Mouse (Mus musculus): ENCODE measurements around the gene Hikeshi. TPM values are rescaled to one million over a fixed set of nuclear protein-coding genes. Genes with fewer than 3 reads are reported as not detected.
A peak's percentile ranks its signal among the peaks of the same experiment; 100 is the strongest.

Hikeshi gene
- polyA plus RNA-seq, 1 experiment, result 23.9 TPM

- WGBS, result 1% methylated on average over 23 of the region's 23 CpGs
- peaks cover 4% of the 10 kb centered on the region; the same call in 1 of the 2 replicates for H3K4me1 ChIP-seq (ENCODE audit: control insufficient read depth, insufficient read depth, insufficient read length, low read length)
- peak overlapping the region; percentile 98 for H3K4me3 ChIP-seq (ENCODE audit: low read depth, low read length)
- H3K27ac ChIP-seq (ENCODE audit: insufficient read depth, low read depth, low read length), result peak overlapping the region; percentile 45
- TF ChIP-seq CTCF (IDR thresholded peaks at IDR 0.05; ENCODE audit: extremely low read depth, insufficient read length, insufficient replicate concordance, low read depth, low read length), result no peak
- TF ChIP-seq POLR2A (IDR thresholded peaks at IDR 0.05; ENCODE audit: low read depth, low read length), result no peak
- peaks cover 18% of the 10 kb centered on the region for H3K36me3 ChIP-seq (ENCODE audit: control insufficient read depth, insufficient read depth, low read length)
- no peaks in the 10 kb centered on the region for H3K27me3 ChIP-seq (ENCODE audit: control insufficient read depth, insufficient read depth, low read length)
Measured at GRCm38 (mm10) chr7:89979432-89980130, 38.6 kb upstream of the Hikeshi start.

DNA sequence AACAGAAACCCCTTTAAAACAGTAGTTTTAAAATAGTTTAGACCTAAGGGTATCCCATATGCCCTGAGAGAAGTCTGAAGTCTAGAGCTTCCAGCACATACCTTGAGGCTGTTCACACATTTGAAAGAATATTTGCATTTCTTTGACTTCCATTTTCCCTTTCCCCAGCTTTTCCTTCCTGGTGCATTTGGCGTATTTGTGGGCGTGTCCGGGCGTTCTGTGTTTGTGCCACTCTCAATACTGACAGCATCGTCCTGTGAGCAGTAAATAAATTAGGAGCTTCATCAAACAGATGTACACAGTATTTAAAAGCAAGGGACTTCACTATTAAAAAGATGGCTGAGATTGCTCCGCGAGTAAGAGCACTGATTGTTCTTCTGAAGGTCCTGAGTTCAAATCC lies 35.8 kb upstream of the Hikeshi start:
- Histone ChIP-seq H3K36me3 (ENCODE audit: control insufficient read depth, insufficient read depth, low read length) (peaks cover 28% of the 10 kb centered on the region), H3K4me1 (ENCODE audit: control insufficient read depth, insufficient read depth, insufficient read length, low read length) (peaks cover 4% of the 10 kb centered on the region; the same call in 1 of the 2 replicates), H3K27me3 (ENCODE audit: control insufficient read depth, insufficient read depth, low read length) (no peaks in the 10 kb centered on the region), H3K4me3 (ENCODE audit: low read depth, low read length) (no peak overlapping the region), H3K27ac (ENCODE audit: insufficient read depth, low read depth, low read length) (no peak overlapping the region)
- TF ChIP-seq POLR2A (IDR thresholded peaks at IDR 0.05; ENCODE audit: low read depth, low read length), result no peak
- TF ChIP-seq CTCF (IDR thresholded peaks at IDR 0.05; ENCODE audit: extremely low read depth, insufficient read length, insufficient replicate concordance, low read depth, low read length), result no peak
- WGBS, result 78% methylated on average over 7 of the region's 7 CpGs

GRCm38 (mm10) chr7:89975571-89975970 lies 34.6 kb upstream of the Hikeshi start:
- H3K27ac ChIP-seq (ENCODE audit: insufficient read depth, low read depth, low read length), result no peak overlapping the region
- H3K4me3 ChIP-seq (ENCODE audit: low read depth, low read length), result no peak overlapping the region

GRCm38 (mm10) chr7:89967235-89967634 lies 26.2 kb upstream of the Hikeshi start:
- TF ChIP-seq CTCF (IDR thresholded peaks at IDR 0.05; ENCODE audit: extremely low read depth, insufficient read length, insufficient replicate concordance, low read depth, low read length) (no peak), POLR2A (IDR thresholded peaks at IDR 0.05; ENCODE audit: low read depth, low read length) (no peak)
- H3K4me1 ChIP-seq (ENCODE audit: control insufficient read depth, insufficient read depth, insufficient read length, low read length), result no peaks in the 10 kb centered on the region
- H3K4me3 ChIP-seq (ENCODE audit: low read depth, low read length), result no peak overlapping the region
- peaks cover 62% of the 10 kb centered on the region for H3K36me3 ChIP-seq (ENCODE audit: control insufficient read depth, insufficient read depth, low read length)
- H3K27me3 ChIP-seq (ENCODE audit: control insufficient read depth, insufficient read depth, low read length), result no peaks in the 10 kb centered on the region
- WGBS, result 76% methylated on average over 2 of the region's 2 CpGs
- no peak overlapping the region for H3K27ac ChIP-seq (ENCODE audit: insufficient read depth, low read depth, low read length)

More at GRCm38 (mm10) chr7:89975571-89975970, 34.6 kb upstream of the Hikeshi start:
- peaks cover 4% of the 10 kb centered on the region; the same call in 1 of the 2 replicates for H3K4me1 ChIP-seq (ENCODE audit: control insufficient read depth, insufficient read depth, insufficient read length, low read length)
- peaks cover 36% of the 10 kb centered on the region for H3K36me3 ChIP-seq (ENCODE audit: control insufficient read depth, insufficient read depth, low read length)
- no peaks in the 10 kb centered on the region for H3K27me3 ChIP-seq (ENCODE audit: control insufficient read depth, insufficient read depth, low read length)
- TF ChIP-seq POLR2A (IDR thresholded peaks at IDR 0.05; ENCODE audit: low read depth, low read length) (no peak), CTCF (IDR thresholded peaks at IDR 0.05; ENCODE audit: extremely low read depth, insufficient read length, insufficient replicate concordance, low read depth, low read length) (no peak)
- WGBS, result 73% methylated on average over 1 of the region's 1 CpGs

GRCm38 (mm10) chr7:89966771-89967170 lies 25.8 kb upstream of the Hikeshi start:
- H3K27ac ChIP-seq (ENCODE audit: insufficient read depth, low read depth, low read length), result no peak overlapping the region
- H3K36me3 ChIP-seq (ENCODE audit: control insufficient read depth, insufficient read depth, low read length), result peaks cover 61% of the 10 kb centered on the region
- no peak for TF ChIP-seq CTCF (IDR thresholded peaks at IDR 0.05; ENCODE audit: extremely low read depth, insufficient read length, insufficient replicate concordance, low read depth, low read length)
- no peak for TF ChIP-seq POLR2A (IDR thresholded peaks at IDR 0.05; ENCODE audit: low read depth, low read length)
- no peaks in the 10 kb centered on the region for H3K4me1 ChIP-seq (ENCODE audit: control insufficient read depth, insufficient read depth, insufficient read length, low read length)
- H3K27me3 ChIP-seq (ENCODE audit: control insufficient read depth, insufficient read depth, low read length), result no peaks in the 10 kb centered on the region
- WGBS, result 61% methylated on average over 1 of the region's 1 CpGs
- H3K4me3 ChIP-seq (ENCODE audit: low read depth, low read length), result no peak overlapping the region

DNA sequence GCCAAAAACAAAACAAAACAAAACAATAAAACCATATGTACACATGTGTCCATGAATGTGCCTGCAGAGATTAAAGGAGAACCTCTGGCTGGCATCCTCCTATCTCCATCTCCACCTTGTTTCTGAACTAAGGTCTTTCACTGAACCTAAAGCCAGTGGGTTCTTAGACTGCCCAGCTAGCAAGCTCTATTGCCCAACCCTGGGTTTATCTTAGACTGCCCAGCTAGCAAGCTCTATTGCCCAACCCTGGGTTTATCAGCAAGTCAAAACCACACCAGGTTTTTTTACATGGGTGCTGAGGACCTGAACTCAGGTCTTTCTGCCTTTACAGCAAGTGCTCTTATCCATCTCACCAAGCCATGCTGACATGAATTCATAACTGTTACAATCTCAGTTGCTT lies 22.1 kb upstream of the Hikeshi start:
- peaks cover 58% of the 10 kb centered on the region for H3K36me3 ChIP-seq (ENCODE audit: control insufficient read depth, insufficient read depth, low read length)
- TF ChIP-seq POLR2A (IDR thresholded peaks at IDR 0.05; ENCODE audit: low read depth, low read length) (no peak), CTCF (IDR thresholded peaks at IDR 0.05; ENCODE audit: extremely low read depth, insufficient read length, insufficient replicate concordance, low read depth, low read length) (no peak)
- H3K4me1 ChIP-seq (ENCODE audit: control insufficient read depth, insufficient read depth, insufficient read length, low read length), result no peaks in the 10 kb centered on the region
- no peaks in the 10 kb centered on the region for H3K27me3 ChIP-seq (ENCODE audit: control insufficient read depth, insufficient read depth, low read length)
- no peak overlapping the region for H3K27ac ChIP-seq (ENCODE audit: insufficient read depth, low read depth, low read length)
- no peak overlapping the region for H3K4me3 ChIP-seq (ENCODE audit: low read depth, low read length)

- peaks cover 39% of the 10 kb centered on the region for H3K36me3 ChIP-seq (ENCODE audit: control insufficient read depth, insufficient read depth, low read length)
- TF ChIP-seq POLR2A (IDR thresholded peaks at IDR 0.05; ENCODE audit: low read depth, low read length) (no peak), CTCF (IDR thresholded peaks at IDR 0.05; ENCODE audit: extremely low read depth, insufficient read length, insufficient replicate concordance, low read depth, low read length) (no peak)
- no peak overlapping the region for H3K27ac ChIP-seq (ENCODE audit: insufficient read depth, low read depth, low read length)
- 34% methylated on average over 5 of the region's 5 CpGs for WGBS
- H3K4me1 ChIP-seq (ENCODE audit: control insufficient read depth, insufficient read depth, insufficient read length, low read length), result no peaks in the 10 kb centered on the region
- no peak overlapping the region for H3K4me3 ChIP-seq (ENCODE audit: low read depth, low read length)
- no peaks in the 10 kb centered on the region for H3K27me3 ChIP-seq (ENCODE audit: control insufficient read depth, insufficient read depth, low read length)
Measured at GRCm38 (mm10) chr7:89957300-89957699, 16.3 kb upstream of the Hikeshi start.
